Mouse (Mus musculus) limb, embryonic 14.5 days (tissue): ENCODE measurements at regions not wholly inside any gene's neighbourhood (a gene's known extent, or its start where the extent isn't known, plus 50 kb on each side); places are given as distances from the start of the nearest gene placed in this dataset.
A peak's percentile ranks its signal among the peaks of the same experiment; 100 is the strongest.

Experiments
- ATAC-seq: fragments of 200-750 bp; cut with Nextera tagmentation; 2 replicates; pipeline ENCODE4 v1.8.0; 2017; ENCODE audit warnings: low read depth, moderate number of reproducible peaks, moderate TSS enrichment; ENCODE audit not compliant: low FRiP score
- DNase-seq: peaks from one replicate; pipeline ENCODE4 v3.0.0-alpha.2; 2015; ENCODE audit warnings: low spot score
- H3K27ac ChIP-seq: fragments of 300-500 bp; sonication (generic); replicated peaks from 2 replicates; pipeline ENCODE4 v1.5.1; 2014; ENCODE audit warnings: low read depth, mild to moderate bottlenecking, low read length, moderate library complexity, mixed read lengths
- H3K27me3 ChIP-seq: fragments of 300-500 bp; sonication (generic); 2 replicates; pipeline ENCODE4 v1.6.1; 2014; ENCODE audit warnings: low read length, mixed read lengths; ENCODE audit not compliant: control insufficient read depth, insufficient read depth
- H3K36me3 ChIP-seq: fragments of 300-500 bp; sonication (generic); 2 replicates; pipeline ENCODE4 v1.6.1; 2014; ENCODE audit warnings: mild to moderate bottlenecking, low read length, moderate library complexity, mixed read lengths; ENCODE audit not compliant: control insufficient read depth, insufficient read depth
- H3K4me1 ChIP-seq: fragments of 300-500 bp; sonication (generic); 2 replicates; pipeline ENCODE4 v1.6.1; 2014; ENCODE audit warnings: antibody characterized with exemption, low read length, mixed read lengths; ENCODE audit not compliant: control insufficient read depth, insufficient read depth
- H3K4me2 ChIP-seq: fragments of 300-500 bp; sonication (generic); replicated peaks from 2 replicates; pipeline ENCODE4 v1.6.1; 2014; ENCODE audit warnings: low read depth, mild to moderate bottlenecking, low read length, moderate library complexity; ENCODE audit not compliant: severe bottlenecking
- H3K4me3 ChIP-seq: fragments of 300-500 bp; sonication (generic); replicated peaks from 2 replicates; pipeline ENCODE4 v1.5.1; 2014; ENCODE audit warnings: low read length
- H3K9ac ChIP-seq: fragments of 300-500 bp; sonication (generic); 2 replicates; pipeline ENCODE4 v1.6.1; 2014; ENCODE audit warnings: mild to moderate bottlenecking, low read depth, low read length, moderate library complexity; ENCODE audit not compliant: severe bottlenecking
- H3K9me3 ChIP-seq: fragments of 300-500 bp; sonication (generic); 2 replicates; pipeline ENCODE4 v1.6.1; 2016; ENCODE audit warnings: low read length; ENCODE audit not compliant: control insufficient read depth
- POLR2A ChIP-seq: fragments of 200-500 bp; IDR thresholded peaks from 2 replicates; pipeline ENCODE4 v1.8.0; 2012; ENCODE audit warnings: inconsistent platforms, mild to moderate bottlenecking, moderate library complexity, borderline replicate concordance; ENCODE audit not compliant: insufficient read depth, insufficient read length; ENCODE audit errors: extremely low read depth
- WGBS: fragments of 180-500 bp; shearing (Covaris S2); extraction: QIAGEN DNeasy Blood & Tissue Kit; methylation state at CpG from one replicate; pipeline ENCODE4 v1.1.7; 2014; 5-methylcytosine and 5-hydroxymethylcytosine counted together

- Histone ChIP-seq H3K4me2 (peak overlapping the region; percentile 19; the same call in 1 of the 2 replicates), H3K27ac (peak overlapping the region; percentile 79), H3K9me3 (no peaks in the 10 kb centered on the region), H3K9ac (no peak overlapping the region), H3K27me3 (no peaks in the 10 kb centered on the region), H3K36me3 (no peaks in the 10 kb centered on the region), H3K4me1 (peaks cover 19% of the 10 kb centered on the region), H3K4me3 (no peak overlapping the region)
- DNase-seq (peak; percentile 43), ATAC-seq (peak; percentile 65)
- WGBS, result 66% methylated on average over 17 of the region's 17 CpGs
- no peak for TF ChIP-seq POLR2A
Observed at GRCm38 (mm10) chr9:62590407-62591195, 53.8 kb upstream of the Coro2b start.

DNA sequence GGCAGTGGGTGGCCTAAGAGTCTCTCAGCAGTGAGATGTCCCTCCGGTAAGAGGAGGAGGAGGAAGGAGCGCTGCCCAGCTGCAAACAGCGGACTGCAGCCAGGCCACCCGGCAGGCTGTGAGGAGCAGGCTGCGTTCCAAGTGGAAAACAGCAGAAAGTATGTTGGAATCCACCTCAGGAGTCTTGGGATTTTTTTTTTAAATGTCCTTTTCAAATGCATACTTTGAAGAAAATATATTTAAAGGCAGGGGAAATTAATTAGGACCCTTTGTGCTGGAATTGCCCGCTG, 54.3 kb upstream of the Coro2b start:
- H3K4me2 ChIP-seq, result peak overlapping the region; percentile 19; the same call in 1 of the 2 replicates
- no peaks in the 10 kb centered on the region for H3K36me3 ChIP-seq
- H3K4me3 ChIP-seq, result no peak overlapping the region
- no peaks in the 10 kb centered on the region for H3K27me3 ChIP-seq
- ATAC-seq (no peak), DNase-seq (peak; percentile 56)
- H3K9ac ChIP-seq, result no peak overlapping the region
- H3K4me1 ChIP-seq, result peaks cover 19% of the 10 kb centered on the region
- peak overlapping the region; percentile 79 for H3K27ac ChIP-seq
- 35% methylated on average over 6 of the region's 6 CpGs for WGBS
- no peak for TF ChIP-seq POLR2A
- H3K9me3 ChIP-seq, result no peaks in the 10 kb centered on the region

GRCm38 (mm10) chr9:62598056-62598455, 61.2 kb upstream of the Coro2b start:
- no peaks in the 10 kb centered on the region for H3K4me1 ChIP-seq
- no peak for DNase-seq
- WGBS, result 79% methylated on average over 7 of the region's 7 CpGs
- H3K9ac ChIP-seq, result no peak overlapping the region
- H3K36me3 ChIP-seq, result no peaks in the 10 kb centered on the region
- H3K4me2 ChIP-seq, result no peak overlapping the region
- ATAC-seq, result no peak
- TF ChIP-seq POLR2A, result no peak
- H3K4me3 ChIP-seq, result no peak overlapping the region
- no peaks in the 10 kb centered on the region for H3K27me3 ChIP-seq
- no peak overlapping the region for H3K27ac ChIP-seq
- no peaks in the 10 kb centered on the region for H3K9me3 ChIP-seq

DNA sequence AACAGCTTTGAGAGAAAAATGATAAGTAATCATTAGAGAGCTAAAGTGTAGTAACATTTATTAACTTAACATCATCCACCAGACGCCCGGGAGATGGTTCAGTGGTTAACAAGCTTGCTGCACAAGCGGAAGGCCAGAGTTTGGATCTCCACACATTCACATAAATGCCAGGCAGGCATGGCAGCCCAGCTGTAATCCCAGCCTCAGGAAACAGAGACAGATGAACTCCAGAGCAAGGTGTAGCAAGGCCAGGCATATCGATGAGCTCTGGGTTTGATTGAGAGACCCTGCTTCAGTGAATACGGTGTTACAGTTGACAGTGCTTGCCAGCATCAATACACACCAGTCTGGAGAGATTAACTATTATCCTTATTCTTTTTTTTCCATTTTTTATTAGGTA, 62.1 kb upstream of the Coro2b start:
- H3K27me3 ChIP-seq, result no peaks in the 10 kb centered on the region
- no peak overlapping the region for H3K4me3 ChIP-seq
- ATAC-seq, result no peak
- no peaks in the 10 kb centered on the region for H3K36me3 ChIP-seq
- H3K9me3 ChIP-seq, result no peaks in the 10 kb centered on the region
- H3K27ac ChIP-seq, result no peak overlapping the region
- no peak for DNase-seq
- H3K4me2 ChIP-seq, result no peak overlapping the region
- WGBS, result 89% methylated on average over 5 of the region's 5 CpGs
- H3K4me1 ChIP-seq, result no peaks in the 10 kb centered on the region
- TF ChIP-seq POLR2A, result no peak
- H3K9ac ChIP-seq, result no peak overlapping the region

DNA sequence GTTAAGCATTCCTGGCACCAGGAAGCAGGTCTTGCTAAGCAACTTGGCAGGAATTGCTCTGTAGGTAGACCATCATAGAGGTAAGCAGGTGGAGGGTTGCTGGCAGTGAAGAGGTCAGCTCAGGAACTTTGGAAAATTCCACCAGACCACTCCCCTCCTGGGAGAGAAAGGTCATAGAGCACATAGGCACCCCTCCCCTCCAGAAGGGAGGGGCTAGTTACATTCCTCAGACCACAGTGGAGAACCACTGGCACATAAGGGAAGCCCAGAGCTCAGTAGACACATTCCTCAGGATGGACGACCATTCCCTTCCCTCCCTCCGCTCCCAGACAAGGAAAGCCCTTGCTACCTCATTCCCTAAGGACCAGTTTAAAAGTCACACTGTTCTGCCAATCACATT, 67.1 kb upstream of the Itga11 start:
- Histone ChIP-seq H3K4me2 (no peak overlapping the region), H3K9ac (no peak overlapping the region), H3K4me3 (no peak overlapping the region), H3K9me3 (peaks cover 10% of the 10 kb centered on the region; the same call in 1 of the 2 replicates), H3K36me3 (no peaks in the 10 kb centered on the region), H3K27ac (no peak overlapping the region), H3K27me3 (no peaks in the 10 kb centered on the region), H3K4me1 (peaks cover 27% of the 10 kb centered on the region)
- ATAC-seq, result no peak
- 44% methylated on average over 2 of the region's 2 CpGs for WGBS
- DNase-seq, result no peak
- no peak for TF ChIP-seq POLR2A
